Mouse (Mus musculus) thymus, postnatal 4 days (tissue): ENCODE data around the gene Map3k7cl.

Source experiments
- DNase-seq: peaks from one replicate; pipeline ENCODE4 v3.0.0; 2021

The Map3k7cl gene

GRCm38 (mm10) chr16:87644111-87644770, 91.1 kb downstream of the Map3k7cl start:
- no peak for DNase-seq
